Mouse (Mus musculus) CH12.LX (cell line): ENCODE measurements around the gene Pdzd2.

ENCODE experiments used
- CTCF ChIP-seq, 2 experiments: IDR thresholded peaks in 1 of 2; conservative IDR thresholded peaks in 1 of 2; 2 replicates each; pipeline ENCODE4 v1.5.1; 2011 to 2012; ENCODE audit warnings: low read depth in 2 of 2, low read length in 2 of 2, improper control_type of control experiment in 1 of 2, inconsistent platforms in 1 of 2, mild to moderate bottlenecking in 1 of 2, moderate library complexity in 1 of 2
- ETS1 ChIP-seq: conservative IDR thresholded peaks from 2 replicates; pipeline ENCODE4 v1.6.1; 2012; ENCODE audit warnings: low read depth, mild to moderate bottlenecking, inconsistent platforms, low read length, improper control_type of control experiment, moderate library complexity
- MYC ChIP-seq: IDR thresholded peaks from 2 replicates; pipeline ENCODE4 v1.6.1; 2011; ENCODE audit warnings: low read depth, mild to moderate bottlenecking, improper control_type of control experiment, low read length
- POLR2A ChIP-seq: IDR thresholded peaks from 2 replicates; pipeline ENCODE4 v1.6.1; 2011; ENCODE audit warnings: low read depth, mild to moderate bottlenecking, improper control_type of control experiment, low read length
- POLR2AphosphoS2 ChIP-seq: IDR thresholded peaks from 2 replicates; pipeline ENCODE4 v1.6.1; 2011; ENCODE audit warnings: low read depth, low read length, improper control_type of control experiment
- TBP ChIP-seq: conservative IDR thresholded peaks from 2 replicates; pipeline ENCODE4 v1.6.1; 2011; ENCODE audit warnings: low read depth, low read length, improper control_type of control experiment
- UBTF ChIP-seq: IDR thresholded peaks from 2 replicates; pipeline ENCODE4 v1.6.1; 2012; ENCODE audit warnings: low read depth, mild to moderate bottlenecking, inconsistent platforms, low read length, improper control_type of control experiment, moderate library complexity
- ZC3H11A ChIP-seq: IDR thresholded peaks from 2 replicates; pipeline ENCODE4 v1.6.1; 2012; ENCODE audit warnings: low read depth, mild to moderate bottlenecking, inconsistent platforms, low read length, improper control_type of control experiment
- ZNF384 ChIP-seq: IDR thresholded peaks from 2 replicates; pipeline ENCODE4 v1.6.1; 2012; ENCODE audit warnings: low read depth, low read length, improper control_type of control experiment, inconsistent platforms

DNA sequence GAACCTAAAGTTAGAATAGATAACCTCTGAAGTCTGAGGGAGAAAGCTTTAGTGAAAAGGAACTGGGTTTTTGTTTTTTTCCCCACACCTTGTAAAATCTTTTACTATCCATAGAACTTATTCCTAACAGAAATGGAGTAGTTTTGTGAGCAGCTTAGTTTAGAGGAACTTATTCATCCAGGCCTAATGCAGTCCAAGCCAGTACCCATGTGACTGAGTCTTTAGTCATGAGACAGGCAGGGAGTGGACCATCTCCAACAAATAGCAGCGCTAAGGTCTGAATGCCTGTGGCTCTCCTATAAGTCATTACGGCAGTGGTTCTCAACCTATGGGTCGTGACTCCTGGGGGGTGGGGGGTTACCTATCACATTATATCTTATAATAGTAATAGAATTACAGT lies 22.3 kb downstream of the Pdzd2 start:
- TF ChIP-seq POLR2A, result no peak
- no peak for TF ChIP-seq UBTF
- TF ChIP-seq CTCF (conservative IDR thresholded peaks at IDR 0.05 in 1 of 2, IDR thresholded peaks at IDR 0.05 in 1 of 2; ENCODE audit: low read depth in 2 of 2, low read length in 2 of 2), result no peak
- no peak for TF ChIP-seq ZC3H11A
- no peak for TF ChIP-seq ETS1
- no peak for TF ChIP-seq ZNF384
- no peak for TF ChIP-seq POLR2AphosphoS2
- TF ChIP-seq MYC, result no peak
- no peak for TF ChIP-seq TBP
